Mouse (Mus musculus): ENCODE measurements around the gene Btn2a2.

DNA sequence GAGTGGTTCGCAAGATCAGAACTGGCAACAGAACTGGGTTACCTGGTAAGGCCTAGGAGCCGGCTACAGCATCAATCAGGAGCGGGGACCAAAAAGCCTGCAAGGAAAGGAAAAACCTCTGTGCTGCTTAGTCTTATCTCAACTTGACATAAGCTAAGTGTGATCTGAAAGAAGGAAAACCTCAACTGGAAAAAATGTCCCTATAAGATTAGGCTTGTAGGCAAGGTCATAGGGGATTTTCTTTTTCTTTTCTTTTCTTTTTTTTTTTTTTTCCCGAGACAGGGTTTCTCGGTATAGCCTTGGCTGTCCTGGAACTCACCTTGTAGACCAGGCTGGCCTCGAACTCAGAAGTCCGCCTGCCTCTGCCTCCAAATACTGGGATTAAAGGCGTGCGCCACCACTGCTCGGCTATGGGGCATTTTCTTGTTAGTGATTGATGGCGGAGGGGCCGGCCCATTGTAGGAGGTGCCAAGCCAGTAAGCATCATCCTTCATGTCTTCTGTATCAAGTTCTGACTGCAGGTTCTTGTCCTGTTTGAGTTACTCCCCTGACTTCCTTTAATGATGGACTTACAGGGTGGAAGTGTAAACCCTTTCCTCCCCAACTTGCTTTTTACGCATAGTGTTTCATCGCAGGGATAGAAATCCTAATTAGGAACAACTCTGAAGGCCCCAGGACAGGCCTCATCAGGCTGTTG is 18.3 kb upstream of the Btn2a2 start:
- TF ChIP-seq EP300 (IDR thresholded peaks at IDR 0.05; ENCODE audit: low read depth): no peak
- TF ChIP-seq CTCF (IDR thresholded peaks at IDR 0.05; ENCODE audit: low read depth): no peak

Data from liver, embryonic 14.5 days (tissue).